Mouse (Mus musculus): ENCODE data around the gene Slc23a2.

Slc23a2 gene

GRCm38 (mm10) chr2:132020991-132021541 lies 123.8 kb downstream of the Slc23a2 start:
- DNase-seq (ENCODE audit: low read depth, low spot score): no peak

- no peak for DNase-seq (ENCODE audit: low read depth, low spot score)
Measured at GRCm38 (mm10) chr2:132020420-132020819, 124.5 kb downstream of the Slc23a2 start.

GRCm38 (mm10) chr2:132019372-132019811 lies 125.5 kb downstream of the Slc23a2 start:
- DNase-seq (ENCODE audit: low read depth, low spot score): no peak

GRCm38 (mm10) chr2:132018156-132018555 lies 126.8 kb downstream of the Slc23a2 start:
- no peak for DNase-seq (ENCODE audit: low read depth, low spot score)

GRCm38 (mm10) chr2:132017611-132018010 lies 127.3 kb downstream of the Slc23a2 start:
- DNase-seq (ENCODE audit: low read depth, low spot score): peak; percentile 70

- no peak for DNase-seq (ENCODE audit: low read depth, low spot score)
Measured at GRCm38 (mm10) chr2:132016034-132016433, 128.9 kb downstream of the Slc23a2 start.

- no peak for DNase-seq (ENCODE audit: low read depth, low spot score)
Measured at GRCm38 (mm10) chr2:132013152-132013551, 131.8 kb downstream of the Slc23a2 start.

- DNase-seq (ENCODE audit: low read depth, low spot score): no peak
Measured at GRCm38 (mm10) chr2:132010781-132011180, 134.1 kb downstream of the Slc23a2 start.

GRCm38 (mm10) chr2:132008186-132008585 lies 136.7 kb downstream of the Slc23a2 start:
- no peak for DNase-seq (ENCODE audit: low read depth, low spot score)

GRCm38 (mm10) chr2:132007475-132007819 lies 137.5 kb downstream of the Slc23a2 start:
- no peak for DNase-seq (ENCODE audit: low read depth, low spot score)

GRCm38 (mm10) chr2:132006561-132007474 lies 138.1 kb downstream of the Slc23a2 start:
- no peak for DNase-seq (ENCODE audit: low read depth, low spot score)

GRCm38 (mm10) chr2:132005445-132005844 lies 139.5 kb downstream of the Slc23a2 start:
- DNase-seq (ENCODE audit: low read depth, low spot score): no peak

- no peak for DNase-seq (ENCODE audit: low read depth, low spot score)
Measured at GRCm38 (mm10) chr2:132004495-132005136, 140.3 kb downstream of the Slc23a2 start.

- DNase-seq (ENCODE audit: low read depth, low spot score): no peak
Measured at GRCm38 (mm10) chr2:132003916-132004315, 141.0 kb downstream of the Slc23a2 start.
